In the genomic region with DNA sequence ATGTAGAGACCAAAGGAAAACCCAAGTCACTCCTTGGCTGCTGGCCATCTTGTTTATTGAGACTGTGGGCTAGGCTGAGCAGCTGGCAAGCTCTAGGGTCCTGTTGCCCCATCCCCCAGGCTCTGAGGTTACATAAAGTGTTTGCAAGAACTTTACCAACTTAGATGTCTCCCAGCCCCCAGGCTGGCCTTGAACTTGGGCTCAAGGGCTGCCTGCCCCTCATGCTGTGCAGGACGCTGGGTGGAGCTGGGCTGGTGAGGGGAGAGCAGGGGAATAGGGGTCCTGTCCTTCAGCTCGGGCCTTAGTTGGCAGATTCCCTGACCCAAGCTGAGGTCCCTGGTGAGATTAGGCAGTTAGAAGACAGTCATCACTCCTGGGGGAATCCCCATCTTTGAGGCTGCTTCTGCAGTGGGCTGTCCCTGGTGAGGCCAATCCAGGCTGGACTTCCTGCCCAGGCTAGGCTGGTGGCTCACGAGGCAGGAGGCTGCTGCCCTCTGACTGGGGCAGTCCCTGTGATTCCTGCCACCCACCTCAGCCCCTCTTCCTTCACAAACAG, we compare ENCODE assay signal across 1 mouse cellular context.
A peak's percentile ranks its signal among the peaks of the same experiment; 100 is the strongest.
TF ChIP-seq lines count a peak whose summit lies in the region.

No protein-coding gene starts in this region.

TF ChIP-seq in CH12.LX, 34 proteins besides CTCF, POLR2A, EP300 and RAD21 (continued from another document):
- TF ChIP-seq MYC (IDR thresholded peaks at IDR 0.05; ENCODE audit: low read depth, low read length): peak; percentile 41; the same call in 1 of the 2 replicates
- no peak for TF ChIP-seq USF2 (conservative IDR thresholded peaks at IDR 0.05; ENCODE audit: low read depth, low read length)
- TF ChIP-seq MEF2A (IDR thresholded peaks at IDR 0.05; ENCODE audit: borderline replicate concordance, low read depth, low read length): peak; percentile 67
- peak; percentile 66 for TF ChIP-seq RCOR1 (conservative IDR thresholded peaks at IDR 0.05; ENCODE audit: low read depth, low read length)
- TF ChIP-seq MAFK (IDR thresholded peaks at IDR 0.05; ENCODE audit: insufficient replicate concordance, low read length): peak; percentile 11; the same call in 1 of the 2 replicates
- 0 out of 2 replicates have a peak, but pooled peaks have one; percentile 23 for TF ChIP-seq ZMIZ1 (IDR thresholded peaks at IDR 0.05; ENCODE audit: low read depth, low read length)
- TF ChIP-seq GABPA (IDR thresholded peaks at IDR 0.05; ENCODE audit: insufficient replicate concordance, low read depth, low read length): no peak
- no peak for TF ChIP-seq JUND (conservative IDR thresholded peaks at IDR 0.05; ENCODE audit: low read depth, low read length)
- peak; percentile 93 for TF ChIP-seq TCF12 (IDR thresholded peaks at IDR 0.05; ENCODE audit: low read depth, low read length)
- TF ChIP-seq SIN3A (IDR thresholded peaks at IDR 0.05; ENCODE audit: low read length): no peak; the same call in 1 of the 2 replicates
- TF ChIP-seq ZKSCAN1 (IDR thresholded peaks at IDR 0.05; ENCODE audit: borderline replicate concordance, low read depth, low read length): no peak
- no peak for TF ChIP-seq SMC3 (IDR thresholded peaks at IDR 0.05; ENCODE audit: low read depth, low read length)
- 0 out of 2 replicates have a peak, but pooled peaks have one; percentile 20 for TF ChIP-seq JUN (IDR thresholded peaks at IDR 0.05; ENCODE audit: insufficient read depth, low read depth, low read length)
- no peak for TF ChIP-seq ZC3H11A (IDR thresholded peaks at IDR 0.05; ENCODE audit: low read depth, low read length)
- TF ChIP-seq MAX (IDR thresholded peaks at IDR 0.05; ENCODE audit: low read length): peak; percentile 50; the same call in 1 of the 2 replicates
- no peak; the same call in none of the 2 replicates for TF ChIP-seq NRF1 (IDR thresholded peaks at IDR 0.05; ENCODE audit: low read depth, low read length)
- peak; percentile 92 for TF ChIP-seq ETS1 (conservative IDR thresholded peaks at IDR 0.05; ENCODE audit: low read depth, low read length)
- peak; percentile 77; the same call in 1 of the 2 replicates for TF ChIP-seq MAZ (IDR thresholded peaks at IDR 0.05; ENCODE audit: low read depth, low read length)
- TF ChIP-seq USF1 (IDR thresholded peaks at IDR 0.05; ENCODE audit: low read depth, low read length): no peak
- no peak; the same call in 1 of the 2 replicates for TF ChIP-seq HCFC1 (IDR thresholded peaks at IDR 0.05; ENCODE audit: low read depth, low read length)
- peak; percentile 81 for TF ChIP-seq ELF1 (IDR thresholded peaks at IDR 0.05; ENCODE audit: low read depth, low read length)
- no peak for TF ChIP-seq MXI1 (IDR thresholded peaks at IDR 0.05; ENCODE audit: low read depth, low read length)
- 0 out of 2 replicates have a peak, but pooled peaks have one; percentile 47 for TF ChIP-seq CHD2 (IDR thresholded peaks at IDR 0.05; ENCODE audit: low read length)
- TF ChIP-seq E2F4 (IDR thresholded peaks at IDR 0.05; ENCODE audit: insufficient replicate concordance, low read depth, low read length): no peak
- TF ChIP-seq TBP (conservative IDR thresholded peaks at IDR 0.05; ENCODE audit: low read depth, low read length): 0 out of 2 replicates have a peak, but pooled peaks have one; percentile 27
- no peak for TF ChIP-seq KAT2A (IDR thresholded peaks at IDR 0.05; ENCODE audit: insufficient replicate concordance, low read length)
- TF ChIP-seq ZNF384 (IDR thresholded peaks at IDR 0.05; ENCODE audit: low read depth, low read length): no peak
- peak; percentile 52; the same call in 1 of the 2 replicates for TF ChIP-seq NELFE (IDR thresholded peaks at IDR 0.05; ENCODE audit: low read depth, low read length)
- TF ChIP-seq BHLHE40 (IDR thresholded peaks at IDR 0.05; ENCODE audit: low read depth, low read length): peak; percentile 96
- TF ChIP-seq UBTF (IDR thresholded peaks at IDR 0.05; ENCODE audit: low read depth, low read length): no peak
